Mouse (Mus musculus) stomach, postnatal 0 days (tissue): ENCODE measurements around the gene Ap4m1. TPM values are rescaled to one million over a fixed set of nuclear protein-coding genes. Genes with fewer than 3 reads are reported as not detected.
"Not testable (repeated sequence)": the region's sequence is repeated elsewhere in the genome, so short reads cannot be mapped to it uniquely, and the experiment has no call there.

Experiments used
- ATAC-seq: fragments of 200-750 bp; cut with Nextera tagmentation; 2 replicates; pipeline ENCODE4 v1.8.0; 2017; ENCODE audit not compliant: low FRiP score, low TSS enrichment
- DNase-seq: peaks from one replicate; pipeline ENCODE4 v3.0.0-alpha.2; 2016; ENCODE audit warnings: low spot score
- H3K27ac ChIP-seq: fragments of 300-500 bp; sonication (generic); replicated peaks from 2 replicates; pipeline ENCODE4 v1.5.1; 2014; ENCODE audit warnings: mild to moderate bottlenecking, control low read depth
- H3K27me3 ChIP-seq: fragments of 300-500 bp; sonication (generic); 2 replicates; pipeline ENCODE4 v1.6.1; 2014; ENCODE audit warnings: low read length; ENCODE audit not compliant: control insufficient read depth, insufficient read depth
- H3K36me3 ChIP-seq: fragments of 300-500 bp; sonication (generic); 2 replicates; pipeline ENCODE4 v1.6.1; 2014; ENCODE audit warnings: low read length, mixed read lengths; ENCODE audit not compliant: control insufficient read depth, insufficient read depth
- H3K4me1 ChIP-seq: fragments of 300-500 bp; sonication (generic); replicated peaks from 2 replicates; pipeline ENCODE4 v1.6.1; 2014; ENCODE audit warnings: antibody characterized with exemption; ENCODE audit not compliant: control insufficient read depth, insufficient read depth
- H3K4me2 ChIP-seq: fragments of 300-500 bp; sonication (generic); replicated peaks from 2 replicates; pipeline ENCODE4 v1.6.1; 2014; ENCODE audit warnings: low read depth, mild to moderate bottlenecking, control low read depth, moderate library complexity
- H3K4me3 ChIP-seq: fragments of 300-500 bp; sonication (generic); 2 replicates; pipeline ENCODE4 v1.5.1; 2014; ENCODE audit warnings: low read depth, low read length, control low read depth
- H3K9ac ChIP-seq: fragments of 300-500 bp; sonication (generic); 2 replicates; pipeline ENCODE4 v1.6.1; 2014; ENCODE audit warnings: mild to moderate bottlenecking, low read length, control low read depth, mixed read lengths
- H3K9me3 ChIP-seq: fragments of 300-500 bp; sonication (generic); 2 replicates; pipeline ENCODE4 v1.6.1; 2016; ENCODE audit warnings: low read length; ENCODE audit not compliant: control insufficient read depth
- CTCF ChIP-seq: IDR thresholded peaks from 2 replicates; pipeline ENCODE4 v1.5.1; 2016; ENCODE audit warnings: antibody characterized with exemption, low read depth, mild to moderate bottlenecking, moderate library complexity
- EP300 ChIP-seq: optimal IDR thresholded peaks from 2 replicates; pipeline ENCODE3; 2016; ENCODE audit warnings: antibody characterized with exemption
- WGBS: fragments of 180-500 bp; shearing (Covaris S2); extraction: QIAGEN DNeasy Blood & Tissue Kit; methylation state at CpG from one replicate; pipeline ENCODE4 v1.1.7; 2014; 5-methylcytosine and 5-hydroxymethylcytosine counted together
- polyA plus RNA-seq: library from polyadenylated mRNA; unstranded; fragments of >200 nt; fragmentation: Nextera tagmentation; extraction: Ambion mirVana; gene quantifications from 2 replicates; pipeline ENCODE4 v1.2.1, GENCODE M21; 2015

The Ap4m1 gene
- polyA plus RNA-seq, 1 experiment from 2014 or later, result 9.3 TPM

- Histone ChIP-seq H3K9ac (no peak overlapping the region), H3K9me3 (no peaks in the 10 kb centered on the region), H3K36me3 (no peaks in the 10 kb centered on the region), H3K4me3 (no peak overlapping the region), H3K27ac (no peak overlapping the region), H3K4me1 (no peaks in the 10 kb centered on the region), H3K27me3 (no peaks in the 10 kb centered on the region), H3K4me2 (no peak overlapping the region)
- WGBS, result 90% methylated on average over 3 of the region's 3 CpGs
- ATAC-seq, result no peak
- TF ChIP-seq CTCF (no peak), EP300 (no peak)
- DNase-seq, result no peak
These were observed 30.3 kb downstream of the Ap4m1 start for GRCm38 (mm10) chr5:138202086-138202485.

GRCm38 (mm10) chr5:138207253-138207652 is 35.5 kb downstream of the Ap4m1 start:
- H3K4me3 ChIP-seq, result no peak overlapping the region
- H3K9ac ChIP-seq, result no peak overlapping the region
- H3K27me3 ChIP-seq, result no peaks in the 10 kb centered on the region
- TF ChIP-seq CTCF (no peak), EP300 (no peak)
- H3K9me3 ChIP-seq, result no peaks in the 10 kb centered on the region
- H3K27ac ChIP-seq, result no peak overlapping the region
- no peak for DNase-seq
- ATAC-seq, result no peak
- no peaks in the 10 kb centered on the region for H3K36me3 ChIP-seq
- H3K4me2 ChIP-seq, result no peak overlapping the region
- no peaks in the 10 kb centered on the region for H3K4me1 ChIP-seq
- 63% methylated on average over 1 of the region's 1 CpGs for WGBS

GRCm38 (mm10) chr5:138207873-138208272 is 36.1 kb downstream of the Ap4m1 start:
- ATAC-seq (no peak), DNase-seq (no peak)
- Histone ChIP-seq H3K9me3 (no peaks in the 10 kb centered on the region), H3K9ac (no peak overlapping the region), H3K4me1 (no peaks in the 10 kb centered on the region), H3K36me3 (no peaks in the 10 kb centered on the region), H3K4me2 (no peak overlapping the region), H3K27ac (no peak overlapping the region), H3K27me3 (no peaks in the 10 kb centered on the region), H3K4me3 (no peak overlapping the region)
- WGBS, result 81% methylated on average over 4 of the region's 4 CpGs
- no peak for TF ChIP-seq EP300
- TF ChIP-seq CTCF, result no peak

GRCm38 (mm10) chr5:138216632-138217031 is 44.8 kb downstream of the Ap4m1 start:
- not testable (repeated sequence) for H3K9ac ChIP-seq, DNase-seq

GRCm38 (mm10) chr5:138219864-138220263 is 48.1 kb downstream of the Ap4m1 start:
- Histone ChIP-seq H3K4me2 (no peak overlapping the region), H3K36me3 (no peaks in the 10 kb centered on the region), H3K9me3 (no peaks in the 10 kb centered on the region), H3K27ac (no peak overlapping the region), H3K4me3 (no peak overlapping the region), H3K9ac (no peak overlapping the region), H3K27me3 (no peaks in the 10 kb centered on the region), H3K4me1 (no peaks in the 10 kb centered on the region)
- 18% methylated on average over 2 of the region's 2 CpGs for WGBS
- no peak for ATAC-seq
- TF ChIP-seq EP300, result no peak
- no peak for TF ChIP-seq CTCF
- no peak for DNase-seq

More at GRCm38 (mm10) chr5:138216632-138217031, 44.8 kb downstream of the Ap4m1 start:
- H3K4me2 ChIP-seq, H3K36me3 ChIP-seq, H3K27me3 ChIP-seq, H3K9me3 ChIP-seq, H3K4me3 ChIP-seq, H3K4me1 ChIP-seq, ATAC-seq, H3K27ac ChIP-seq: not testable (repeated sequence)
- 93% methylated on average over 13 of the region's 13 CpGs for WGBS

GRCm38 (mm10) chr5:138222111-138222510 is 50.3 kb downstream of the Ap4m1 start:
- Histone ChIP-seq H3K9ac (no peak overlapping the region), H3K27ac (no peak overlapping the region), H3K4me3 (no peak overlapping the region), H3K36me3 (no peaks in the 10 kb centered on the region), H3K9me3 (no peaks in the 10 kb centered on the region), H3K27me3 (no peaks in the 10 kb centered on the region), H3K4me2 (no peak overlapping the region), H3K4me1 (no peaks in the 10 kb centered on the region)
- DNase-seq (peak; percentile 84), ATAC-seq (no peak)
- 20% methylated on average over 4 of the region's 4 CpGs for WGBS
- TF ChIP-seq EP300 (no peak), CTCF (peak; percentile 92)
